Mouse (Mus musculus) lung, embryonic 14.5 days (tissue): ENCODE data around the gene Sec31a. TPM values are rescaled to one million over a fixed set of nuclear protein-coding genes. Genes with fewer than 3 reads are reported as not detected.

Experiments used
- ATAC-seq: fragments of 200-750 bp; cut with Nextera tagmentation; 2 replicates; pipeline ENCODE4 v1.8.0; 2017; ENCODE audit warnings: mild to moderate bottlenecking, moderate TSS enrichment, moderate library complexity; ENCODE audit not compliant: insufficient read depth
- DNase-seq: peaks from one replicate; pipeline ENCODE4 v3.0.0-alpha.2; 2015
- H3K27ac ChIP-seq: fragments of 300-500 bp; sonication (generic); 2 replicates; pipeline ENCODE4 v1.5.1; 2014; ENCODE audit warnings: low read depth, mild to moderate bottlenecking, moderate library complexity
- H3K27me3 ChIP-seq: fragments of 300-500 bp; sonication (generic); 2 replicates; pipeline ENCODE4 v1.6.1; 2014; ENCODE audit warnings: low read length, control low read depth; ENCODE audit not compliant: insufficient read depth
- H3K36me3 ChIP-seq: fragments of 300-500 bp; sonication (generic); 2 replicates; pipeline ENCODE4 v1.6.1; 2014; ENCODE audit warnings: control low read depth; ENCODE audit not compliant: insufficient read depth
- H3K4me1 ChIP-seq: fragments of 300-500 bp; sonication (generic); 2 replicates; pipeline ENCODE4 v1.6.1; 2014; ENCODE audit warnings: antibody characterized with exemption, control low read depth; ENCODE audit not compliant: insufficient read depth
- H3K4me2 ChIP-seq: fragments of 300-500 bp; sonication (generic); 2 replicates; pipeline ENCODE4 v1.6.1; 2014; ENCODE audit warnings: mild to moderate bottlenecking
- H3K4me3 ChIP-seq: fragments of 300-500 bp; sonication (generic); 2 replicates; pipeline ENCODE4 v1.5.1; 2014; ENCODE audit warnings: low read depth, low read length
- H3K9ac ChIP-seq: fragments of 300-500 bp; sonication (generic); 2 replicates; pipeline ENCODE4 v1.6.1; 2014
- H3K9me3 ChIP-seq: fragments of 300-500 bp; sonication (generic); 2 replicates; pipeline ENCODE4 v1.6.1; 2016; ENCODE audit warnings: low read depth, low read length, control low read depth
- CTCF ChIP-seq: IDR thresholded peaks from 2 replicates; pipeline ENCODE4 v1.5.1; 2016; ENCODE audit warnings: antibody characterized with exemption, low read depth
- WGBS: fragments of 180-500 bp; shearing (Covaris S2); extraction: QIAGEN DNeasy Blood & Tissue Kit; methylation state at CpG from one replicate; pipeline ENCODE4 v1.1.7; 2014; 5-methylcytosine and 5-hydroxymethylcytosine counted together
- polyA plus RNA-seq: library from polyadenylated mRNA; unstranded; fragments of >200 nt; fragmentation: Nextera tagmentation; extraction: Ambion mirVana; gene quantifications from 2 replicates; pipeline ENCODE4 v1.2.1, GENCODE M21; 2014

The Sec31a gene
- polyA plus RNA-seq, 1 experiment from 2014 or later, result 169 TPM

- Histone ChIP-seq H3K9ac (peak overlapping the region; percentile 9), H3K27me3 (no peaks in the 10 kb centered on the region), H3K4me3 (peak overlapping the region; percentile 3; the same call in 1 of the 2 replicates), H3K36me3 (peaks cover 91% of the 10 kb centered on the region), H3K27ac (no peak overlapping the region), H3K4me1 (peaks cover 17% of the 10 kb centered on the region; the same call in 1 of the 2 replicates), H3K9me3 (no peaks in the 10 kb centered on the region), H3K4me2 (peak overlapping the region; percentile 46)
- WGBS, result 76% methylated on average over 3 of the region's 3 CpGs
- DNase-seq (no peak), ATAC-seq (no peak)
- no peak for TF ChIP-seq CTCF
Observed at GRCm38 (mm10) chr5:100424252-100424651, 8.2 kb upstream of the Sec31a start.

GRCm38 (mm10) chr5:100423626-100424025 is 7.6 kb upstream of the Sec31a start:
- Histone ChIP-seq H3K4me3 (peak overlapping the region; percentile 10; the same call in 1 of the 2 replicates), H3K27ac (no peak overlapping the region), H3K36me3 (peaks cover 97% of the 10 kb centered on the region), H3K4me2 (peak overlapping the region; percentile 46; the same call in 1 of the 2 replicates), H3K27me3 (no peaks in the 10 kb centered on the region), H3K4me1 (peaks cover 17% of the 10 kb centered on the region; the same call in 1 of the 2 replicates), H3K9me3 (no peaks in the 10 kb centered on the region), H3K9ac (no peak overlapping the region)
- WGBS, result 63% methylated on average over 7 of the region's 7 CpGs
- no peak for ATAC-seq
- no peak for TF ChIP-seq CTCF
- no peak for DNase-seq

GRCm38 (mm10) chr5:100418861-100419260 is 2.8 kb upstream of the Sec31a start:
- Histone ChIP-seq H3K9ac (no peak overlapping the region), H3K4me2 (no peak overlapping the region), H3K4me1 (peaks cover 14% of the 10 kb centered on the region), H3K27me3 (no peaks in the 10 kb centered on the region), H3K27ac (no peak overlapping the region), H3K9me3 (no peaks in the 10 kb centered on the region), H3K36me3 (peaks cover 57% of the 10 kb centered on the region), H3K4me3 (no peak overlapping the region)
- ATAC-seq (no peak), DNase-seq (no peak)
- no peak for TF ChIP-seq CTCF
- WGBS, result 60% methylated on average over 4 of the region's 4 CpGs

GRCm38 (mm10) chr5:100418077-100418476 is 2.0 kb upstream of the Sec31a start:
- DNase-seq, result no peak
- H3K9ac ChIP-seq, result no peak overlapping the region
- no peak for ATAC-seq
- H3K4me1 ChIP-seq, result peaks cover 14% of the 10 kb centered on the region
- no peak overlapping the region for H3K4me2 ChIP-seq
- no peak overlapping the region for H3K4me3 ChIP-seq
- 74% methylated on average over 2 of the region's 2 CpGs for WGBS
- peaks cover 49% of the 10 kb centered on the region for H3K36me3 ChIP-seq
- TF ChIP-seq CTCF, result no peak
- no peaks in the 10 kb centered on the region for H3K9me3 ChIP-seq
- no peaks in the 10 kb centered on the region for H3K27me3 ChIP-seq
- no peak overlapping the region for H3K27ac ChIP-seq

GRCm38 (mm10) chr5:100414474-100415196 is 1.4 kb downstream of the Sec31a start:
- Histone ChIP-seq H3K4me1 (peaks cover 12% of the 10 kb centered on the region; the same call in 1 of the 2 replicates), H3K27me3 (no peaks in the 10 kb centered on the region), H3K4me3 (peak overlapping the region; percentile 84), H3K9me3 (no peaks in the 10 kb centered on the region), H3K27ac (no peak overlapping the region; the same call in 1 of the 2 replicates), H3K9ac (peak overlapping the region; percentile 82), H3K4me2 (peak overlapping the region; percentile 72), H3K36me3 (peaks cover 25% of the 10 kb centered on the region)
- ATAC-seq (no peak), DNase-seq (no peak)
- TF ChIP-seq CTCF, result no peak
- WGBS, result 33% methylated on average over 11 of the region's 11 CpGs

- 54% methylated on average over 3 of the region's 3 CpGs for WGBS
- no peak for ATAC-seq
- Histone ChIP-seq H3K27ac (no peak overlapping the region), H3K9ac (no peak overlapping the region), H3K9me3 (no peaks in the 10 kb centered on the region), H3K4me2 (no peak overlapping the region), H3K36me3 (peaks cover 17% of the 10 kb centered on the region; the same call in 1 of the 2 replicates), H3K27me3 (no peaks in the 10 kb centered on the region), H3K4me3 (no peak overlapping the region), H3K4me1 (peaks cover 12% of the 10 kb centered on the region; the same call in 1 of the 2 replicates)
- no peak for DNase-seq
- TF ChIP-seq CTCF, result no peak
Observed at GRCm38 (mm10) chr5:100412886-100413285, 3.1 kb downstream of the Sec31a start.

- WGBS, result 90% methylated on average over 5 of the region's 5 CpGs
Observed at GRCm38 (mm10) chr5:100410281-100410680, 5.8 kb downstream of the Sec31a start.

More at GRCm38 (mm10) chr5:100410281-100410680, 5.8 kb downstream of the Sec31a start:
- H3K36me3 ChIP-seq, result peaks cover 39% of the 10 kb centered on the region
- no peak overlapping the region for H3K27ac ChIP-seq
- no peak overlapping the region for H3K4me3 ChIP-seq
- no peak for DNase-seq
- H3K9ac ChIP-seq, result no peak overlapping the region
- peaks cover 7% of the 10 kb centered on the region; the same call in 1 of the 2 replicates for H3K4me1 ChIP-seq
- H3K27me3 ChIP-seq, result no peaks in the 10 kb centered on the region
- no peak for ATAC-seq
- no peaks in the 10 kb centered on the region for H3K9me3 ChIP-seq
- no peak overlapping the region for H3K4me2 ChIP-seq
- no peak for TF ChIP-seq CTCF
